Mouse (Mus musculus) thymus, postnatal 36 days (tissue): Measurements from ENCODE around the gene Pappa.

Experiments
- DNase-seq, 2 experiments: peaks; one replicate each; pipeline ENCODE4 v3.0.0; 2022; ENCODE audit warnings: mixed read lengths in 2 of 2

The Pappa gene

DNA sequence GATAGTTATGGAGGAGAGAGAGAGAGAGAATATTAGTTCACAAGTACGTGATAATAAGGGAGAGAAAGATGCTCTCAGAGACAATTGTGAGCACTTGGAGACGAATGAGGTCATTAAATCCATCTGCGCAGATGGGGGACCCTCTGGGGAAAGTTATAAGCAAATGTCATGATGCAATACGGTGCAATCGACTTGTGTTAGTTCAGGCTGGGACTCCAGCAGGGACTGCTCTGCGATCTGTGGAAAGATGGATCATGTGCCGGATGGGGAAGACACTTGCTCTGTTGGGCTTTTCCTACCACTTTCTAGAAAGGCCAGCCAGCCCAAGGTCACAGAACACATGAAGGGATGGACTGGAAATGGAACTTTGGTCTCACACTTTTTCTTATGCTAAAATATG, 226.5 kb downstream of the Pappa start:
- DNase-seq: no peak

DNA sequence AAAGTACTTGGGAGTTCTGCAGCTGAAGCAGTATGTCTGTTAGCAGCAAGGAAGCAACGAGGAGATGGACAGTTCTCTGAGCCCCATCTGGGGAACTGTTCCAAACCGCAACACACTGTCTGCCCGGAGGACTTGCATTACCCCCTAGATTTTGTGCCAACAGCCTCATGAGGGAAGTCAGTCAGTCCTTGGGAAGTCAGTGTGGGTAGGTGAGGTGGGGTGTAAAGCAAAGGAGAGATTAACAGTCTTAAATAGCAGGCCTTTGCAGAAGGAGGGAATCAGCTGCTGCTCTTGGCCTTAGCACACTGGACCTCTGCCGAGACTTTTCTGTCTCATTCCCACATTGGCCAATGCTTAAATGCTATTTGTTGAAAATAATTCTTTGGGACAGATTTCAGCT, 230.6 kb downstream of the Pappa start:
- DNase-seq: no peak

DNA sequence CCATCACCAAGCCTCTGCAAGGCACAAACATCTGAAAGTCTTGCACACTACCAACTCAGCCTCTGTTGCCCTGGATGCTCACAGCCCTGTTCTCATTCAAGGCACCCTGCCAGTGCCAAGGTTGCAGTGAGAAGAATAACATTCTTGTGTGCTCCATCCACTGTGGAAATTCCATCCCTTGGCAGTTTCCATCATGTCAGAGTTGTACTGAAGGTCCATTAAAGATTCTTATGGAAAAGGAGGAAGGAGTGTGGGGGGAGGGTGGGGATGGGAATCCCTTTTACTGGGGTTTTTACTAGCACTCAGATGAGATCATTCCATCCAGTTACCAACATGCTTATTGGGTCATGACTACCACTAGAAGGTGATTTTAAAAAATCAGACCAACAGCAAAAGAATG, 243.2 kb downstream of the Pappa start:
- no peak for DNase-seq

DNA sequence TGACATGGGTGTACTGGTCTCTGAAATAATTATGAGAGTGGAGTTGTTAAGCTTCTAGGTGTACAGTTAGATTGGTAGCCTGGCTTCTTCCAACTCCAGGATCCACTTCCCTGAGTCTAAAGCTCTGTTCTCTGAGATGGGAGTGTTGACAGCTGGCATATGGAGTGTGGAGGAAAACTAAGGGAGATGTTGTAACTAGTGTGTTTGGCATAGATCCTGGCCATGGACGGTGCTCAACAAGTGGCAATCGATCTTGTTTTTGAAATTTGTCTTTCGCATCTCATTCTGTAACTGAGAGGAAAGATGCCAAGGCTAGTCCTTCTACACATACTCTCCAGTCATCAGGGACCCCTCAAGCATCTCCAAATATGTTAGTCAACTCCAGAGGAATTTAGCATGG, 248.8 kb downstream of the Pappa start:
- DNase-seq: no peak

DNA sequence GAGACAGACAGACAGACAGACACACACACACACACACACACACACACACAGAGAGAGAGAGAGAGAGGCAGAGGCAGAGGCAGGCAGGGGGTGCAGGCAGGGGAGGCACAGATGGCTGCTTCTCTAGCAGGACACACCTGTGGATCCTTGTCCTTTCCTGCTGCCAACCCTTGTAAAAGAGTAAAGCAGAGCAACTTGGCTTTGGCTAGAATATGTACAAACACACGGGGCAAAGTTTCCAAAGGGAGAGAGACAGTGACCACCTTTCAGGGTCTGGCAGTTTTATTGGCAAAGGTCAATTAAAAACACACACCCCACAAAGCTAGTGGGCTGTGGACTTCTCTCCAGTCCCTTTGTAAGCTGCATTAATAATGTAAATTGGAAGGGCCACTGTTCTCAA, 249.9 kb downstream of the Pappa start:
- no peak for DNase-seq

- DNase-seq: no peak
These were observed 252.6 kb downstream of the Pappa start for GRCm38 (mm10) chr4:65376571-65376970.

- no peak for DNase-seq
These were observed 255.5 kb downstream of the Pappa start for GRCm38 (mm10) chr4:65379461-65379860.

DNA sequence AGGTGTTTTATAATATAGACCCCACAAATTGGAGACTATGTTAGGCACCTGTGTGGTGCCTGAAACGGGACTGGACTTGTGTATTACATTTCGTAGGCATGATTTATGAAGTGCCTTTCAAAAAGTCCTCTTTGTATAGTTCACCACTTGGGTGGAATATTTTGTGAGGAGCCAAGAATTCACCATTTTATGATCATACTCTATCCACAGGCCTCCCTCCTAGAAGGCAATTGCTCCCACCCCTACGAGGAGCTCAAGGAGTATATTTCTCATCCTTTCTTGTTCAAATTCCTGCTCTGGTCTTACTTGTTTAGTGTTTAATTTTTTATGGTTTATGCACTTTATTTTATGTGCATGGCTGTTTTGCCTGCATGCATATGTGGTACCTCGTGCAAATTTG, 259.1 kb downstream of the Pappa start:
- DNase-seq: no peak

GRCm38 (mm10) chr4:65391001-65391400, 267.0 kb downstream of the Pappa start:
- no peak for DNase-seq

DNA sequence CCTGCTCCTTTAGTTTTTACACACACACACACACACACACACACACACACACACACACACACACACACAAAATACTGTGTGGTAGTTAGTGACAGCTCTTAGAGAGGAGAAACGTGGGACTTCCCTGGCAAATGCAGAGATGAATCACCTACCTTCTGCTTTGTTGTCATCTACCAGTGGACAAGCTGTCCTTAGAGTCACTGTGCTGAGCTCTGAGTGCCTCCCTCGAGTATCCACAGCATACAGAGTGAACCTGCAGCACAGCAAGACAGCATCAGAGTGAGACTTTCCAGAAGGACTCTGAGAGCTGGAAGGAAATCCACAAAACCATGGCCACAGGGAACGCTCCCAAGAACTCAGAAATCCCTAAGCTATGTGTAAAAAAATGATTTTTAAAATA, 272.8 kb downstream of the Pappa start:
- no peak for DNase-seq

DNA sequence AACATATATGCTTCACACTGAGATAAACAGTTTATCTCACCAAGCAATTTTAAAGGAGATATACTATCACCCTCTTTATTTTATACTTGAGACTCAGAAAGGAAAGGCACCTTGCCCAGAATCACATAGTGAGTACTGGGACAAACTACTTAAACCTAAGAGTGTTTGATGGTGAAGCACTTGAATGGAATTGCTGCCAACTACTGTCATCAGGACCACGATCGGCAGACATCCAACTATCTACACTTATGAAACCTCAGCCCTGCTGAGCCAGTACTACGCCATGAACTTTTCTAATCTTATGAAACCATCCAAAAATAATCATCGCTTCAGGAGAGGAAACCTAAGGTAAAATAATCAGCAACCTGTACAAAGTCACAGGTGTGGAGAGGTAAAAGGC, 275.5 kb downstream of the Pappa start:
- no peak for DNase-seq

DNA sequence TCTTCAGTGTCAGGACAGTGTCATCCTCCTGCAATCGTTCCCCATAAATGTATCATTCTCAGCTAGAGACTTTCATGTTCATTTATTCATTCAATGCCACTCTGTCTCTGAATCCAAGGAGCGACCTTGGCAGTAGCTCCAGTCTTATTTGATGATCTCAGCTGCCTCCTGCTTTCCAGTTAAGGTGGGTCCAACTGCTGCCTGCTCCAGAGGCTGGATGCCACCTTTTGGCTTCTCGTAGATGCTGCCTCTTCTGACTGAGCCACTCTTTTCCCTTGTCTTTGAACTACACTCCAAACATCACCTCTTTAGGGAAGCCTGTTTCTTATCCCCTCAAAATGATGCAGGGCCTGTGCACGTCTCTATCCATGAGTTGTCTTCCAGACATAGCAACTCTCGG, 278.3 kb downstream of the Pappa start:
- no peak for DNase-seq

DNA sequence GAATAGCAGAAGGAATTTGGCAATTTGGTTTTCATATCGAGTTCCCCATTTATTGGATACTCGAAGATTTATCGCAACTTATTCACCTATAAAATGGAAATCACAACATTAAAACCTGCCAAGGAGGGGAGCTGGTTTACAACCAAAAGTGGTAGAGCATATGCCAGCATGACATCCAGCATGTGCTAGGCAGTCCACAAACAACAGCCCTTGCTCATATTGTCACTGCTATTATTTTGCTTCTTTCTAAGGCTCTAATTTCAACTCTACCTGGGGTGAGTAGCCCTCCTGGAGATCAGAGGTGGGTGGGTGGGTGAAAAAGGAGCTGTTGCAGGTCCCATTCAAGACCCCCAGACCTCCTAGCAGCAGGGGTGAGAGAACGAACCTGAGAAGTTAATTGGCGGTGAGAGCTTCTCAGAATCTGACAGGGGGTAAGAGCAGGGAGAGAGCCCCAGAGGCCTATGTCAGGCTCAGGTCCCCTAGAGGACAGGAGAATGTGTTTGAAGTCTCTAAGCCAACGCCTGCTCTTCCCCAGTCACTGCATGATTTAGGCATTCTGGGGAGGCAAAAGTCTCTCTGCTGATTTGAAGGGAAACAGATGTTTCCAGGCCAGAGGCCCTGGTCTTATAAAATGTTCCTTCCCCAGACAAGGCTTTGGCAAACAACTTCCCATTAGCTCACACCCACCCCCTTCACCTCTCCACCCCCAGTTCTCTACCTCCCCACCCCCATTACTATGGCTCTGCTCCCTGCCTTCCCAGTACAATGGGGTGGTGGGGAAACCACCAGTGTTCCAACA, 279.1 kb downstream of the Pappa start:
- no peak for DNase-seq
